Mouse (Mus musculus) heart, embryonic 14.5 days (tissue): ENCODE results near the gene Aldh3a2. TPM values are rescaled to one million over a fixed set of nuclear protein-coding genes. Genes with fewer than 3 reads are reported as not detected.

ENCODE experiments used
- ATAC-seq: fragments of 200-750 bp; cut with Nextera tagmentation; 2 replicates; pipeline ENCODE4 v1.8.0; 2017; ENCODE audit warnings: low read depth, moderate TSS enrichment; ENCODE audit not compliant: insufficient number of reproducible peaks, insufficient read depth, low FRiP score
- H3K27ac ChIP-seq, 2 experiments: fragments of 200-500 bp in 1 of 2; fragments of 300-500 bp in 1 of 2; sonication (generic) in 1 of 2; replicated peaks in 1 of 2; 2 replicates each; pipeline ENCODE4 v1.5.1; 2012 to 2014; ENCODE audit warnings: low read depth in 2 of 2, low read length in 2 of 2, control low read depth in 1 of 2, mild to moderate bottlenecking in 1 of 2, mixed read lengths in 1 of 2; ENCODE audit not compliant: control insufficient read depth in 1 of 2, insufficient read depth in 1 of 2
- H3K27me3 ChIP-seq: fragments of 300-500 bp; sonication (generic); 2 replicates; pipeline ENCODE4 v1.6.1; 2014; ENCODE audit warnings: mild to moderate bottlenecking, low read length, control low read depth; ENCODE audit not compliant: control insufficient read depth, insufficient read depth
- H3K36me3 ChIP-seq: fragments of 300-500 bp; sonication (generic); 2 replicates; pipeline ENCODE4 v1.6.1; 2014; ENCODE audit warnings: mild to moderate bottlenecking, control low read depth, low read length, mixed read lengths; ENCODE audit not compliant: control insufficient read depth, insufficient read depth
- H3K4me1 ChIP-seq, 2 experiments: fragments of 200-500 bp in 1 of 2; fragments of 300-500 bp in 1 of 2; sonication (generic) in 1 of 2; 2 replicates each; pipeline ENCODE4 v1.6.1; 2012 to 2014; ENCODE audit warnings: low read length in 2 of 2, control low read depth in 1 of 2, mixed read lengths in 1 of 2; ENCODE audit not compliant: control insufficient read depth in 2 of 2, insufficient read depth in 2 of 2
- H3K4me2 ChIP-seq: fragments of 300-500 bp; sonication (generic); 2 replicates; pipeline ENCODE4 v1.6.1; 2014; ENCODE audit warnings: mild to moderate bottlenecking, low read length
- H3K4me3 ChIP-seq, 2 experiments: fragments of 200-500 bp in 1 of 2; fragments of 300-500 bp in 1 of 2; sonication (generic) in 1 of 2; 2 replicates each; pipeline ENCODE4 v1.5.1; 2012 to 2014; ENCODE audit warnings: low read length in 2 of 2, mild to moderate bottlenecking in 2 of 2, control low read depth in 1 of 2, low read depth in 1 of 2, moderate library complexity in 1 of 2; ENCODE audit not compliant: control insufficient read depth in 1 of 2, insufficient read depth in 1 of 2
- H3K9ac ChIP-seq: fragments of 300-500 bp; sonication (generic); 2 replicates; pipeline ENCODE4 v1.6.1; 2014; ENCODE audit warnings: mild to moderate bottlenecking, low read length
- H3K9me3 ChIP-seq: fragments of 300-500 bp; sonication (generic); 2 replicates; pipeline ENCODE4 v1.6.1; 2016; ENCODE audit warnings: low read length, control low read depth; ENCODE audit not compliant: control insufficient read depth
- WGBS: fragments of 180-500 bp; shearing (Covaris S2); extraction: QIAGEN DNeasy Blood & Tissue Kit; methylation state at CpG from one replicate; pipeline ENCODE4 v1.1.7; 2014; 5-methylcytosine and 5-hydroxymethylcytosine counted together
- polyA plus RNA-seq: library from polyadenylated mRNA; unstranded; fragments of >200 nt; fragmentation: Nextera tagmentation; extraction: Ambion mirVana; gene quantifications from 2 replicates; pipeline ENCODE4 v1.2.1, GENCODE M21; 2014

Aldh3a2 gene
- polyA plus RNA-seq, 1 experiment from 2014 or later = 43.8 TPM

DNA sequence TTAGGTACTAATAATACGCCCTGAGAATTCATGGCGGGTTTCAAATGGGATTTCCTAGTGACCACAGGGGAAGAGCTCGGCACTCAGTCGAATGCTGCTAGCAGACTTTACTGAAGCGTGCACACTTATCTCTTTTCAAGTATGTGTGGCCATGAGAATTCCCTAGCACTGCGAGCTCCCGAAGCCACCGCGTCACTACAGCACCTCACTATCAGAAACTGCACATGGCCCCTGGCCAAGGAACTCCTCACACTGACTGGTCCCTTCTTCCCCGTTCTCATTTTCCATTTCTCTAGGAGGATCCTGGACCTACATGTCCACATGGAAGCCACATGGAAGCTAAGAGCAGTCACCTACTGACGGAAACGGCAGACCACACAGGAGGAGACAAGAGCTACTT is 14.5 kb downstream of the Aldh3a2 start:
- WGBS = 28% methylated on average over 12 of the region's 12 CpGs
- 0 out of 2 replicates have a peak, but pooled peaks have one; percentile 43 for ATAC-seq
- Histone ChIP-seq H3K36me3 (peaks cover 78% of the 10 kb centered on the region), H3K4me2 (peak overlapping the region; percentile 4; the same call in 1 of the 2 replicates), H3K4me3 (no peak overlapping the region), H3K4me1 (peaks cover 9 to 12% of the 10 kb centered on the region in 2 experiments; a peak in 3 of 4 replicates), H3K27ac (peak overlapping the region in 1 of 2 experiments; percentile 4; a peak in 1 of 4 replicates), H3K27me3 (no peaks in the 10 kb centered on the region), H3K9ac (no peak overlapping the region), H3K9me3 (no peaks in the 10 kb centered on the region)

DNA sequence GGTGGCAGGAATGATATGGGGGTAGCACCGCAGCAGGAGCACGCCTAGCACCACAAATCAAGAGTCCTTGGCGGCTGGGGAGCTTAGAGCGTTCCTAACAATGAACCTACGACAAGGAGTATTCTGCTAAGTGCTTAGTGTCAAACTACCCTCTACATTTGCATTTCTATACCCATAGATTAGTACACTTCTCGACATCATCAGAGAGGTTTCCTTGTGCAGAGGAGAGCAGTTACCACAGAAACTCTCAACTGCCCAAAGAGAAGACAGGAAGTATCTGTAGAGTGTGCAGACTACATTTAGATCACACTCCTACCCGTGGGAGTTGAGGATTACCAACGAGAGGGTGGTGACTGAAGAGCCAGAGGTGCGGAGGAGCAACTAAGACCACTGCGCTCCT is 15.5 kb downstream of the Aldh3a2 start:
- ATAC-seq = no peak
- Histone ChIP-seq H3K4me3 (no peak overlapping the region), H3K27ac (no peak overlapping the region), H3K4me2 (no peak overlapping the region), H3K9me3 (no peaks in the 10 kb centered on the region), H3K27me3 (no peaks in the 10 kb centered on the region), H3K9ac (no peak overlapping the region), H3K36me3 (peaks cover 75% of the 10 kb centered on the region), H3K4me1 (peaks cover 9 to 10% of the 10 kb centered on the region in 2 experiments; a peak in 3 of 4 replicates)
- 70% methylated on average over 10 of the region's 10 CpGs for WGBS

DNA sequence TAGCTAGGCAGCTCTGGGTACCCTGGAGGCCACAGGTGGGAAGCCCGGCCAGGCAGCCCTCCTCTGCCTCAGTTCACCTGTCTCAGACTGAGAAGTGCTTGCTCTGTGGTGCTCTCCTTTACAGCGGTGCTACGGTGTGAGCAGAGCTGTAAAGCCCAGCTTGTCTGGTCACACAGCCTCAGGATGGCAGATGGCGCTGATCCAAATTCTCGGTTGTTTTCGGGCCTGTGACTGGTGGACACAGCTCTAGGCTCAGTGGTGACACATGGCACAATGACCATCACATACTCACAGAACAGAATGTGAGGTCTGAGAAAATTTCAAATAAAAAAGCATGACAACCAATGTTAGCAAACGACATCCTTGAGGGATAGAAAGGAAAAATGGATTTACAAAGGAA is 22.9 kb downstream of the Aldh3a2 start:
- no peak overlapping the region for H3K27ac ChIP-seq
- no peak overlapping the region for H3K4me2 ChIP-seq
- no peaks in the 10 kb centered on the region for H3K4me1 ChIP-seq
- no peak overlapping the region for H3K9ac ChIP-seq
- H3K4me3 ChIP-seq = no peak overlapping the region
- H3K36me3 ChIP-seq = peaks cover 37% of the 10 kb centered on the region
- 77% methylated on average over 7 of the region's 7 CpGs for WGBS
- H3K27me3 ChIP-seq = no peaks in the 10 kb centered on the region
- H3K9me3 ChIP-seq = no peaks in the 10 kb centered on the region
- no peak for ATAC-seq

DNA sequence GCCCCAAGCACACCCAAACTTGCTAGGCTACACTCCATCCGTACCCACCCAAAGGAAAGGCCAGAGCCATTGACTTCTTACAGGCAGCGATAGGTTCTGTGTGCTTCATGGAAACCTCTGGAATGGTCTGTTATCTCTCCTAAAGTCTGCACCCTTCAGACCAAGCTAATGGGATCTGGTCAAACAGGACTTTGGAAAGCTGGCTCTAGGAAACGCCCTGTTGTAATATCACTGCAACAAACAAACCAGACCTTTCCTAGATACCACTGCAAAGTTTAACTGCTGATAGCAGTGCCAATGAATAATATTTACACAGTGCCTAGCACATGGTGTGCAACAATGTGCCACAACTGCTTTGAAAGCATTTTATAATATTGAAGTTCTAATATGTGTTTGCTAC is 31.2 kb downstream of the Aldh3a2 start:
- 85% methylated on average over 3 of the region's 3 CpGs for WGBS
- Histone ChIP-seq H3K4me2 (no peak overlapping the region), H3K27me3 (no peaks in the 10 kb centered on the region), H3K9me3 (no peaks in the 10 kb centered on the region), H3K4me3 (no peak overlapping the region), H3K9ac (no peak overlapping the region), H3K36me3 (no peaks in the 10 kb centered on the region), H3K4me1 (peaks cover 0 to 2% of the 10 kb centered on the region in 2 experiments; a peak in 2 of 4 replicates), H3K27ac (no peak overlapping the region)
- ATAC-seq = no peak

DNA sequence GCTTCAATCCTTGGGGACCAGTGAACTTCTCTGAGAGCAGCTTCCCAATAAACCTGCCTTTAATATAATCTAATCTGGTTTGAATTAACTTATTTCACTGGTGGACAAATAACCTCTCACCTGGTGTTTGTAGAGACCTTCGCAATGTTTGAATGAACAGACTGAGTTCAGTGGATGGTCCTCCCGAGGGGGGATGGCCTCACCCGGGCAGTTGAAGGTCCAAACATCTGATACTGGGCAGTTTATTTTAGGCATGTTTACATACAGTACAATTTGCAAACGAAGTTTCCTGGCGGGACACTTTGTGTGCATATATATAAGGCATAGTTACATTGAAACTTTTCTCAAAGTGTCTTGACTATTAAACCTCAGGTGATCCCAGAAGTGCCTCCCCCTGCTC is 33.1 kb downstream of the Aldh3a2 start:
- no peak overlapping the region for H3K9ac ChIP-seq
- H3K36me3 ChIP-seq = no peaks in the 10 kb centered on the region
- WGBS = 51% methylated on average over 5 of the region's 5 CpGs
- H3K4me3 ChIP-seq = no peak overlapping the region
- no peaks in the 10 kb centered on the region for H3K27me3 ChIP-seq
- H3K4me2 ChIP-seq = no peak overlapping the region
- H3K27ac ChIP-seq = no peak overlapping the region
- no peaks in the 10 kb centered on the region for H3K9me3 ChIP-seq
- peaks cover 0 to 3% of the 10 kb centered on the region in 2 experiments; a peak in 2 of 4 replicates for H3K4me1 ChIP-seq
- ATAC-seq = no peak

DNA sequence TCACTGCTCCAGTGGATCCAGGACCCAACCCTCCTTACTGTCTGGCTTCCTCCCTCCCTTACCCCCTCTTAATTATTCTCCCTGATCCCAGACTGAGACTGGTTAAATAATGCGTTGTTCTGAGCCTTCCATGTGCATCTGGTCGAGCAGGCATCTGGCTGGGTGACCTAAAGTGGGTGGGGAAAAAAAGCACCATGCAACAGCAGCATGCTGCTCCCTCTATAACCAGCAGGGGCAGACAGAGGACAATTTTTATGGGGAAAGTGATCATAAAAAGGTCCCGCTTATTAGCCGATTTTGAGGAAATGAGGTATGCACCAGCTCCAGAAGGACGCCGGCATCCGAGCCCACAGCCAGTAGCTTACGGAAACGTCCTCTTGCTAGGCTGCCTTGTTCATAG is 35.9 kb downstream of the Aldh3a2 start:
- Histone ChIP-seq H3K9ac (no peak overlapping the region), H3K4me2 (no peak overlapping the region), H3K4me3 (no peak overlapping the region), H3K27me3 (no peaks in the 10 kb centered on the region), H3K27ac (no peak overlapping the region), H3K36me3 (no peaks in the 10 kb centered on the region), H3K9me3 (no peaks in the 10 kb centered on the region), H3K4me1 (peaks cover 12 to 16% of the 10 kb centered on the region in 2 experiments)
- ATAC-seq = no peak; the same call in 1 of the 2 replicates
- 13% methylated on average over 9 of the region's 9 CpGs for WGBS

DNA sequence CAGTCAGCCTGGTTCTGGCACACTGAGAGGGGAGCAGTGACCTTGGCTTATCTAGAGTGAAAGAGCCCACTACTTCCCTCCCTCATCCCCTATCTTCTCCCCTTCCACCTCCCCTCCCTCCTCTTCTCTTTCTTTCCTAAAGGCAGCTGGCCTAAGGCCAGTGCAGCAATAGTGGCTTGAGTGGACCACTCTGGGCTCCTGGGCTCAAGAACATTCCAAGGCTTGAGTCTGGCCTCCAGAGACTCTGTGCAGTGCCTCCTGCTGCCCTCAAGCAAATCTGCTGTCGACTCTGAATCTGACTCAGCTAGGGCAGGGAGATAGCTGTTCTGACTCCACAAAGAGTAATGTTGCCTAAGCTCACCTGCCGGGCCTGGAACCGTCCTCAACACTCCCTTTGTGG is 38.9 kb downstream of the Aldh3a2 start:
- peak overlapping the region in 1 of 2 experiments; percentile 38; a peak in 2 of 4 replicates for H3K27ac ChIP-seq
- H3K4me3 ChIP-seq = no peak overlapping the region
- no peak overlapping the region for H3K9ac ChIP-seq
- H3K9me3 ChIP-seq = no peaks in the 10 kb centered on the region
- peaks cover 25 to 29% of the 10 kb centered on the region in 2 experiments for H3K4me1 ChIP-seq
- no peak for ATAC-seq
- 58% methylated on average over 3 of the region's 3 CpGs for WGBS
- H3K36me3 ChIP-seq = no peaks in the 10 kb centered on the region
- no peaks in the 10 kb centered on the region for H3K27me3 ChIP-seq
- peak overlapping the region; percentile 8; the same call in 1 of the 2 replicates for H3K4me2 ChIP-seq

DNA sequence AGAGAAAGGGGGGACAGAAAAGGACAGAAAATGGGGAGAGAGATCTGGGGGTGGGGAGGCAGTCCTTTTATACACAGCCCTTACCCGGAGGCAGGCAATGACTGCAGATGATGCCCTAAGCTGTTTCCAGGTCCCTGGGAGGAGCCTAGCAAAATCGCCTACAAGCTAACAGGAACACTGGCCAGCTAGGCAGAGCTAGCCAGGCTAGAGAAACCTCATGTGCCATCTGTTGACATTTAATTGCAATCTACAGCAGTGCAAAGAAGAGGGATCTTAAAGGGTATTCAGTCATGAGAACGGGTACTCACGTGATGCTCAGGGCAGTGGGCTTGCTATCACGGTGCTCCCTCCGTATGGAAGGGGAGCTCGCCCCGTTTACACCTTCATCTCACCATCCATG is 39.4 kb downstream of the Aldh3a2 start:
- Histone ChIP-seq H3K4me2 (peak overlapping the region; percentile 8; the same call in 1 of the 2 replicates), H3K36me3 (no peaks in the 10 kb centered on the region), H3K27ac (peak overlapping the region in 1 of 2 experiments; percentile 38; a peak in 2 of 4 replicates), H3K9ac (no peak overlapping the region), H3K4me3 (no peak overlapping the region), H3K4me1 (peaks cover 25 to 29% of the 10 kb centered on the region in 2 experiments), H3K9me3 (no peaks in the 10 kb centered on the region), H3K27me3 (no peaks in the 10 kb centered on the region)
- ATAC-seq = no peak
- WGBS = 54% methylated on average over 8 of the region's 8 CpGs
